Mouse (Mus musculus) urinary bladder, postnatal 4 days (tissue): ENCODE data around the gene Ifitm3.
A peak's percentile ranks its signal among the peaks of the same experiment; 100 is the strongest.
"Not testable (repeated sequence)": the region's sequence is repeated elsewhere in the genome, so short reads cannot be mapped to it uniquely, and the experiment has no call there.

Source experiments
- DNase-seq, 2 experiments: peaks; one replicate each; pipeline ENCODE4 v3.0.0; 2021 to 2022; ENCODE audit warnings: low spot score in 2 of 2

Gene Ifitm3

GRCm38 (mm10) chr7:141032458-141033167, 22.0 kb upstream of the Ifitm3 start:
- DNase-seq = no peak

DNA sequence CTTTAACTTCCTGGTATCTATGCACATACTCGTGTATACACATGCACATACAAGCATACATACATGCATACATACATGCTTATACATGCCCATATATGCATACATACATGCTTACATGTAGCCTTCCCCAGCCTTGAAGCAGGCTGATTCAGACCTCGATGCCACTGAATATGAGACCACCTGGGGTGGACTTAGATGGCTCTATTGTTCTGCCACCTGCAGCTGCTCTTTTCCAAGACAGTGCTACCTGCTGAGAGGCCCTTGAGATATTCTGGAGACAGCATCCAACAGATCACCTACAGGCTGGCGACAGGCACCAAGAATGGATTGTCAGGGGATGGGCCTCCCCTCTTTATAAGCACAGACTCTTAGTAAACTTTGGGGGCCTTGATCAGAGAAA, 19.8 kb upstream of the Ifitm3 start:
- no peak for DNase-seq

DNA sequence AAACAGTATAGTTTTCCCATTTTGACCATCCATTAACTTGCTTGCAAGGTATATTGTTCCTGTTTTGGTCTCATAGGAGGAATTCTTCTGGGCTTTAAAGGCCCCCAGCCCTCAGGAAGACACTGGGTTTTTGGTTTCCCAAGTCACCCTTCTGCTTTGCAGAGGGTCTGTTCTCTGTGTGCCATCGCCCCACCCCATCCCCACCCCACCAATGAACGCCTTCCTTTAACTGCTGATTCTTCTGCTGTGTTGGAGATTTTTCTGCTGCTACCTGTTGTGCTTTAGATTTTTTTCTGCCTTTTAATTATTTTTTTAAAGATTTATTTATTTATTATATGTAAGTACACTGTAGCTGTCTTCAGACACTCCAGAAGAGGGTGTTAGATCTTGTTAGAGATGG, 18.3 kb upstream of the Ifitm3 start, which contains the start of gene Gm17387:
Gene Gm17387 (plus strand): TSS at position 301 of the 400 bp plus-strand sequence.
- DNase-seq = no peak

- DNase-seq = no peak
Measured at GRCm38 (mm10) chr7:141026740-141027098, 16.1 kb upstream of the Ifitm3 start.

GRCm38 (mm10) chr7:141026097-141026739, 15.6 kb upstream of the Ifitm3 start:
- no peak for DNase-seq

GRCm38 (mm10) chr7:141024865-141025838, 14.6 kb upstream of the Ifitm3 start:
- DNase-seq = no peak

DNA sequence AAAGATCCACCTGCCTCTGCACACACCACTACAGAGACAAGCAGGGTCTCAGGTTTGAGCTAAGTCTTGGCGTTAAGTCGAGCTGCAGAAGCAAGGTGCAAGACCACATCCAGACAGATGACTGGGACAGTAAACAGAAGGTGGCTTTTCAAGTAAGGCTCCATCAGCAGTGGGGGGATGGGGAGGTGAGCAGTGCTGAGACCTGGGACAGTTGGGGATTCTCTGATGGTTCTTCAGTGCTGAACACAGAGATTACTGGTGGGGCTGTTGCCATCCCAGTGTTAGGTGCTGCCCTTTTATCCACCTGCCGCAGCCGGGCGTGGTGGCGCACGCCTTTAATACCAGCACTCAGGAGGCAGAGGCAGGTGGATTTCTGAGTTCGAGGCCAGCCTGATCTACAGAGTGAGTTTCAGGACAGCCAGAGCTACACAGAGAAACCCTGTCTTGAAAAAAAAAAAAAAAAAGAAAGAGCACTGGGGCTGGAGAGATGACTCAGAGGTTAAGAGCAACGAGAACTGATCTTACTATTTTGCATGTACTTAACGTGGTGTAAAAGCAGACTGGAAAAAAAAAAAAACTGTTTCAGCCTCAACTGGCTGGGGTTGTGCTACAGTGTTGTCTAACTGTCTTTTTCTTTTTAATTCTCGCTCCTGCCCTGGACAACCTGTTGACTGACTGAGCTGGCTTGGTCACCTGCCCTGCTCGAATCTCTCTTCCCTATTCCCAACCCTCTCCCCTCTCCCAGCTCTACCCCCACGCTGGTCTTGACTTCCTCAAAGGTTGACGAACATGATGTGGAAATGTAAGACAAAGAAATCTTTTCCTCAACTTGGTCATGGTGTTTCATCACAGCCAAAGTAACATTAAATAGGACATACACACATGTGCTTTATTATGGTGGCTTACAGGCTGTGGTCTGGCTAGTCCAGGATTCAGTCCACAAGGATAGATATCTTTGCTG, 11.2 kb upstream of the Ifitm3 start:
- no peak for DNase-seq

GRCm38 (mm10) chr7:141019028-141019427, 8.5 kb upstream of the Ifitm3 start:
- no peak for DNase-seq

GRCm38 (mm10) chr7:141017824-141018223, 7.3 kb upstream of the Ifitm3 start, which contains the start of gene Ifitm6:
Gene Ifitm6, minus strand, starts transcription at chr7:141017924.
- DNase-seq = not testable (repeated sequence)

GRCm38 (mm10) chr7:141016707-141017697, 6.4 kb upstream of the Ifitm3 start:
- DNase-seq = no peak

DNA sequence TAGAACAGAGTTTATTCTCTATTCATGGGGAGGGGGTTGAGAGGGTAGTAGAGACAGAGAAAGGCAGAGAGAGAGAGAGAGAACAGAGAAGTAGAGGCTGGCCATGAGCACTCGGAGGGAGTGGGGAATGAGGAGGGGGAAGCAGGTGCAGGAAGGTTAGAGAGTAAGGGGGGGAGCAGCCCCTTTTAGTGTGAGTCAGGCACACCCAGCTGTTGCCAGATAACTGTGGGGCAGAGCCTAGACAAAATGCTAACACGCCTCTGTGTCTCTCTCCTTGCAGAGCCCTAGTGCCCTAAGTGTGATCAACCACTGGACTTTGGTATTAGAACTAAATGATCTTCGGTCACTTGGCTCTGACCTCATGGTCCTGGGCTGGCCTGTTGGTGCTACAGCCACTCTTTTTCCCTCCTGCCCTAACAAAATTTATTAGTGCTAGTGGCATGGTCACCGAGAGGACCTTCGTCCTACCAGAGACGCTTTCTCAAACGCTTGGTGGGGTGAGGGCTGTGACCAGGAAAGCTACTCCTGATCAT, 734 bp upstream of the Ifitm3 start:
- DNase-seq = no peak

DNA sequence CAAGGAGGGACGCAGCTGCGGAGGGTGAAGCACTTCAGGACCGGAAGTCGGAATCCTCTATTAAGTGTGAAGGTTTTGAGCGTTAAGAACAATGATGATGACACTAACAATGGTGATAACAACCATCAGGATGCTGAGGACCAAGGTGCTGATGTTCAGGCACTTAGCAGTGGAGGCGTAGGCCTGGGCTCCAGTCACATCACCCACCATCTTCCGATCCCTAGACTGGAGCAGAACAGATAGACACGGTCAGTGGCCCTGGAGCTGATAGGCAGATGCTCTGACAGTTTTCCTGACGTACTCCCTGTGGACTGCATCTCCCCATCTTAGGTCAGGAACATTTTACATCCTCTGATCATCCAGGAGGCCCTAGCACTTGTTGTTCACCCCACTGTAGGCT, 905 bp downstream of the Ifitm3 start:
- no peak for DNase-seq

GRCm38 (mm10) chr7:141008938-141009660, 1.5 kb downstream of the Ifitm3 start:
- peak; percentile 76 to 89 for DNase-seq

GRCm38 (mm10) chr7:141008312-141008761, 2.2 kb downstream of the Ifitm3 start:
- DNase-seq = peak in 1 of 2 experiments; percentile 44

DNA sequence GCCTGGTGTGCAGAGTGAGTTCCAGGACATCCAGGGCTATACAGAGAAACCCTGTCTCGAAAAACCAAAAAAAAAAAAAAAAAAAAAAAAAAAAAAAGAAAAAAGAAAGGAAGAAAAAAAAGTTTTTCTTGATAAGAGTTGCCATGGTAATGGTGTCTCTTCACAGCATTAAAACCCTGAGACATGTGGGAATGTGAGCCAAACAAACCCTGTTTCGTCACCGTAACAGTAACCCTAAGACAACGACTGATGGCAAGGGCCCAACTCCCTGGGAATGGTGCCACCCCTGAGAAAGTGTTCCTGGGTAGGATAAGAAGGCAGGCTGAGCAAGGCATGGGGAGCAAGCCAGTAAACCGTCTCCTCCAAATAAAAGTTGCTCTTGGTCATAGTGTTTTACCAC, 3.7 kb downstream of the Ifitm3 start:
- DNase-seq = no peak

- no peak for DNase-seq
Measured at GRCm38 (mm10) chr7:141006446-141006845, 4.1 kb downstream of the Ifitm3 start.

- no peak for DNase-seq
Measured at GRCm38 (mm10) chr7:141003248-141004010, 7.1 kb downstream of the Ifitm3 start.
